Mouse (Mus musculus) liver, adult 10 weeks (tissue): ENCODE results near the gene Exoc6. TPM values are rescaled to one million over a fixed set of nuclear protein-coding genes. Genes with fewer than 3 reads are reported as not detected.

ENCODE experiments used
- polyA plus RNA-seq: library from polyadenylated mRNA; stranded (reverse); fragments of 350-450 nt; fragmentation: Illumina TruSeq; extraction: RNeasy Lipid Tissue Mini Kit (QIAGEN cat#74804); gene quantifications from one replicate; pipeline ENCODE4 v1.2.3, GENCODE M21; 2014; ENCODE audit warnings: low read depth, low replicate concordance

Gene Exoc6
- polyA plus RNA-seq, result 27.9 TPM

GRCm38 (mm10) chr19:37550101-37551039 lies at the start of gene Exoc6:
Gene Exoc6 (plus strand): TSS chr19:37550418.

GRCm38 (mm10) chr19:37685281-37685680 lies 135.1 kb downstream of the Exoc6 start, which contains the start of gene Cyp26c1:
Gene Cyp26c1 (plus strand): TSS chr19:37685581.

GRCm38 (mm10) chr19:37697651-37698272 lies 147.5 kb downstream of the Exoc6 start, which contains the start of gene Cyp26a1:
Gene Cyp26a1 (plus strand): TSS chr19:37697798.

Other genes starting within 250 kb of the Exoc6 start
- 53.4 TPM for gene Ide, start 212.6 kb upstream of the Exoc6 start, polyA plus RNA-seq
- 0.72 TPM for gene Kif11, start 174.0 kb upstream of the Exoc6 start, polyA plus RNA-seq
- gene Hhex, start 115.6 kb upstream of the Exoc6 start, polyA plus RNA-seq, result 162 TPM
- gene Cyp26c1, start 135.2 kb downstream of the Exoc6 start, polyA plus RNA-seq, result not detected
- 55.8 TPM for gene Cyp26a1, start 147.4 kb downstream of the Exoc6 start, polyA plus RNA-seq